Mouse (Mus musculus) kidney, adult 2 months (tissue): ENCODE results near the gene Trim30b. TPM values are rescaled to one million over a fixed set of nuclear protein-coding genes. Genes with fewer than 3 reads are reported as not detected.
A peak's percentile ranks its signal among the peaks of the same experiment; 100 is the strongest.

Experiments
- DNase-seq: peaks from one replicate; pipeline ENCODE4 v3.0.0; 2021
- H3K27ac ChIP-seq: fragments of 200-500 bp; 2 replicates; pipeline ENCODE4 v1.5.1; 2012; ENCODE audit warnings: low read depth, low read length, control low read depth, inconsistent platforms; ENCODE audit not compliant: insufficient read depth
- H3K27me3 ChIP-seq: fragments of 200-500 bp; replicated peaks from 2 replicates; pipeline ENCODE4 v1.6.1; 2012; ENCODE audit warnings: mild to moderate bottlenecking, moderate library complexity, low read length, inconsistent platforms; ENCODE audit not compliant: control insufficient read depth, insufficient read depth
- H3K36me3 ChIP-seq: fragments of 200-500 bp; 2 replicates; pipeline ENCODE4 v1.6.1; 2012; ENCODE audit warnings: mild to moderate bottlenecking, moderate library complexity, low read length, inconsistent platforms; ENCODE audit not compliant: control insufficient read depth, insufficient read depth
- H3K4me1 ChIP-seq: fragments of 200-500 bp; 2 replicates; pipeline ENCODE4 v1.6.1; 2011; ENCODE audit warnings: low read length; ENCODE audit not compliant: control insufficient read depth, insufficient read depth
- H3K4me3 ChIP-seq: fragments of 200-500 bp; 2 replicates; pipeline ENCODE4 v1.5.1; 2011; ENCODE audit warnings: mild to moderate bottlenecking, low read depth, low read length, control low read depth; ENCODE audit not compliant: insufficient read depth
- CTCF ChIP-seq: fragments of 200-500 bp; conservative IDR thresholded peaks from 2 replicates; pipeline ENCODE4 v1.5.1; 2011; ENCODE audit warnings: low read depth, mild to moderate bottlenecking, control low read depth, low read length, moderate library complexity, mixed read lengths; ENCODE audit not compliant: insufficient read depth, insufficient read length
- POLR2A ChIP-seq: fragments of 200-500 bp; IDR thresholded peaks from one replicate; pipeline ENCODE4 v1.6.1; 2011; ENCODE audit warnings: low read depth, low read length, control low read depth
- whole genome bisulfite sequencing: fragments of 180-500 bp; shearing (Covaris S2); methylation state at CpG from one replicate; pipeline ENCODE4 v1.1.7; 2018; 5-methylcytosine and 5-hydroxymethylcytosine counted together
- polyA plus RNA-seq: library from polyadenylated mRNA; depleted of rRNA; stranded (reverse); fragments of >200 nt; gene quantifications from 2 replicates; pipeline ENCODE4 v1.2.3, GENCODE M21; 2012; rRNA removed

The Trim30b gene
- polyA plus RNA-seq, result 0.03 and 0.25 TPM in 2 replicates

DNA sequence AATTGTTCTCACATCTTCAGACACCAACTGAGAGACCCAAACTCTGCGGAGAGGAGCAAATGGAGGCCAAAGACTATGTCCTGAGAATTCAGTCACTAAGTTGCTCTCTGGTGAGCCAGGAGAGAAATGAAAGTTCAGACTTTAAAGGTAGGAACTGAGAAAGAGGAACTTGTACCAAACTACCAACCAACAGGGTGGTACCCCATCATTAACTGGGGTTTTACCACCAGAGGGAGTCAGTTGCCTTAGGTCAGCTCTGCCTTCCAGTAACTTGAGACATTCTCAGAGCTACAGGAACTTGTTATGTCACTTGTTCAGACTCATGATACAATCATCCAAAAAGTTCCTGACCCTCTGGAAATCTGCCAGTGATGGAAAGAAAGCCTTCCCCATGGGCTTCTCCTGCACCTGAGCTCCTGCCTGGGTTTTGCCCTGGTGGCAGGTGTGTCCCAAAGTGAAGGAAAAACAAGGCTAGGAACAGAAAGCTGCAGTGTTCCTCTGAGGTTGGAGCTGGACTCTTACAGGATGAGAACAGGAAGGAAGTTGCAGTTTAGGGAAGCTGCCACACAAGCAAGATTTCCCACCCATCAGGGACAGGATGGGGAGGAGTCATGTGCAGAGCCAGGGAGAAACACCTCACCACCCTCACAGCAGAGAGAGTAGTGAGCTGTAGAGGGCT lies at the start of gene Trim30b:
Trim30b (minus strand) TSS at position 149 of the 679 bp plus-strand sequence.
- 63% methylated on average over 1 of the region's 1 CpGs for WGBS
- no peaks in the 10 kb centered on the region for H3K4me1 ChIP-seq
- H3K36me3 ChIP-seq, result no peaks in the 10 kb centered on the region
- H3K4me3 ChIP-seq, result no peak within 1 kb of the TSS
- H3K27ac ChIP-seq, result no peak within 1 kb of the TSS; the same call in 1 of the 2 replicates
- 0 out of 2 replicates have a peak, but pooled peaks have one; percentile 10 for TF ChIP-seq CTCF
- no peak for TF ChIP-seq POLR2A
- H3K27me3 ChIP-seq, result no peaks in the 10 kb centered on the region
- DNase-seq, result peak; percentile 39

DNA sequence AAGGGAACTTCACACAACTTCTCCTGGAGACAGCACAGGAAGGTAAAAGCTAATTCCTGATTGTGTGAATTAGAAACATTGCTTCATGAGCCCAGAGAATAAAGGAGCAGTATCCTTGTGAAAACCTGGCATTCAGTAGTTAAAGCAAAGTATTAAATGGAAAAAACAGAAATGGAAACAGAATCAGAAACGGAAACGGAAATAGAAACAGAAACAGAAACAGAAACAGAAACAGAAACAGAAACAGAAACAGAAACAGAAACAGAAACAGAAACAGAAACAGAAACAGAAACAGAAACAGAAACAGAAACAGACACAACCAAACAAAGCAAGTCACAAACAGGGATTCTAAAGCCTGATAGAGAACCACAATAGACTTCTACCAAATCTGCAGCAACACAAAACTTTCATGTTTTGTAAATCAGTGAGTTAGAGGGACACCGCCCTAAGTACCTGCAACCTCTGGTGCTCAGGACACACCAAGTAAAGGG lies 34.8 kb upstream of the Trim30b start:
- no peak for DNase-seq
- no peak overlapping the region for H3K4me3 ChIP-seq
- 93% methylated on average over 3 of the region's 3 CpGs for WGBS
- H3K27ac ChIP-seq, result no peak overlapping the region
- H3K36me3 ChIP-seq, result no peaks in the 10 kb centered on the region
- no peaks in the 10 kb centered on the region for H3K27me3 ChIP-seq
- no peaks in the 10 kb centered on the region for H3K4me1 ChIP-seq
- TF ChIP-seq CTCF (no peak), POLR2A (no peak)

DNA sequence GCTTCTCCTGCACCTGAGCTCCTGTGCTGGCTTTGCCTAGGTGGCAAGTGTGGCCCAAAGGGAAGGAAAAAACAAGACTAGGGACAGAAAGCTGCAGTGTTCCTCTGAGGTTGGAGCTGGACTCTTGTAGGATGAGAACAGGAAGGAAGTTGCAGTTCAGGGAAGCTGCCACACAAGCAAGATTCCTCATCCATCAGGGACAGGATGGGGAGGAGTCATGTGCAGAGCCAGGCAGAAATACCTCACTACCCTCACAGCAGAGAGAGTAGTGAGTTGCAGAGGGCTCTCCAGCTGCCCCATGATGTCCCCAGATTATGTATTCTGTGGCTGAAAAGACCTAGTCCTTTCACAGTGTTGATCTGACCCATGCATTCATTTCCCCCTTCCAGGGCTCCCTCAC lies 31.5 kb upstream of the Trim30b start:
- no peaks in the 10 kb centered on the region for H3K36me3 ChIP-seq
- peak; percentile 10 for DNase-seq
- no peak overlapping the region for H3K27ac ChIP-seq

DNA sequence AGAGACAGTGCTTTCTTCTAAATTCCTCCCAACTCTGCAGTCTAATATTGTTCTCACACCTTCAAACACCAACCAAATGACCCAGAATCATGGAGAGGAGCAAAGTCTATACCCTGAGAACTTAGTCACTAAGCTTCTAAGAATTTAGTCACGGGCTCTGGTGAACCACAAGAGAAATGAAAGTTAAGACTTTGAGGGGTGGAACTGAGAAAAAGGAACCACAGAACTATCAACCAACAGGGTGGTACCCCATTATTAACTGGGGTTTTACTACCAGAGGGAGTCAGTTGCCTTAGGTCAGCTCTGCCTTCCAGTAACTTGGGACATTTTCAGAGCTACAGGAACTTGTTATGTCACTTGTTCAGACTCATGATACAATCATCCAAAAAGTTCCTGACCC lies 31.0 kb upstream of the Trim30b start, which contains the start of gene Trim30c:
Trim30c (minus strand) TSS at position 140 of the 400 bp plus-strand sequence.
- H3K4me1 ChIP-seq, result no peaks in the 10 kb centered on the region
- whole genome bisulfite sequencing, result 58% methylated on average over 1 of the region's 1 CpGs
- no peaks in the 10 kb centered on the region for H3K36me3 ChIP-seq
- no peak within 1 kb of the TSS for H3K4me3 ChIP-seq
- peak; percentile 9 for DNase-seq
- TF ChIP-seq POLR2A, result no peak
- H3K27ac ChIP-seq, result no peak within 1 kb of the TSS
- no peaks in the 10 kb centered on the region for H3K27me3 ChIP-seq

More for the DNA sequence above, 31.5 kb upstream of the Trim30b start:
- Histone ChIP-seq H3K27me3 (no peaks in the 10 kb centered on the region), H3K4me3 (no peak overlapping the region), H3K4me1 (no peaks in the 10 kb centered on the region)
- TF ChIP-seq CTCF (no peak), POLR2A (no peak)

DNA sequence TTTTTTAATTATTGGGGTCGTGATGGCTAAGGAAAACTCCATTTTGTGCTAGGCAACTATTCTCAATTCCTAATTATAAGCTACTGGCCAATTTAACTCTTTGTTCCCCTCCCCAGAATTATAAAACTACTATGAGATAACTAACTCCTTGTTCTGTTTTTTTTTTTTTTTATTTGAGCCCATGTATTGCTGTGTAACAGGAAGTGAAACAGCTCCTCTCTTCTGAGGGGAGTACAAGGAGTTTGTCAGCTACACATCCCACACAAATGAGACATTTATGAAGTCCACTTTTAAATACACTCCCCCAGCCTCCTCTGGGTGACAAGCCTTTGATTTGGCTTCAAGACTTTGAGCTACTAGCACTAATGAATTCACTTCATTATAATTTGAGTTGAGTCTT lies 28.8 kb upstream of the Trim30b start:
- WGBS, result 76% methylated on average over 1 of the region's 1 CpGs
- TF ChIP-seq POLR2A, result no peak
- no peak for TF ChIP-seq CTCF
- Histone ChIP-seq H3K36me3 (no peaks in the 10 kb centered on the region), H3K27me3 (no peaks in the 10 kb centered on the region), H3K4me3 (no peak overlapping the region), H3K27ac (no peak overlapping the region), H3K4me1 (no peaks in the 10 kb centered on the region)
- no peak for DNase-seq

DNA sequence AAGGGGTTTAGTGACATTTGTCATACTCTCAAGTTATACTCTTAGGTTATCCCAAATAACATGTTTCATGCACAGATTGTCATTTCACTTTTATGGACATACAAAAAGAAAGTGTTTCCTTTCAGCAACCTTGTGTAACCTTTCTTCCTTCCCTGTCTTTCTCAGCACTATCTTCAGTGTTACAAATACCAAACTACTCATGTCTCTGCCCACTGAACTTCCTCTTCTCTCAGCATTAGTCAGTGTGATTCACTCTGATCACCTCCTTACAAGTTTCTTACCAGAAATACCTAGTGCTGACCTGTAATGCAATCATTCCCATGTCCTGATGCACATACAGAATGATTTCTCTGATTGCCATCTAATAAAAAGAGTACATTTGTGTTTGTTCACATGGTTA lies 3.3 kb downstream of the Trim30b start:
- Histone ChIP-seq H3K4me1 (no peaks in the 10 kb centered on the region), H3K27ac (no peak overlapping the region), H3K27me3 (no peaks in the 10 kb centered on the region), H3K36me3 (no peaks in the 10 kb centered on the region), H3K4me3 (no peak overlapping the region)
- no peak for TF ChIP-seq POLR2A
- DNase-seq, result no peak

DNA sequence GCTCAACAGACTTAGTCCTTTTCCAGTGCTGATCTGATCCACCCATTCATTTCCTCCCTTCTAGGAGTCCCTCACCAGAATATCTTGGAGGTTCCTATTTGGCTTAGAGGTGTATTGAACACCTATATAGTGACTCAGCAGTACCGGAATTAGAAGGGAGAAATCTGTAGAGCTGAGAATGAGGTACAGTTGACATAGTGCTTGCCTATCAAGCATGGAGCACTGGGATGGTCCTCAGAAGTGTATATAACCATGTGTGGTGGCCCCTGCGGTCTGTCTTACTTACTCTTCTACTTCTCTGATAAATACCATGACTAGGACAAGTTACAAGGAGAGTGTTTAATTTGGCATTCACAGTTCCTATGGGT lies 16.1 kb downstream of the Trim30b start:
- H3K4me1 ChIP-seq, result no peaks in the 10 kb centered on the region
- H3K27me3 ChIP-seq, result no peaks in the 10 kb centered on the region
- DNase-seq, result no peak
- WGBS, result 75% methylated on average over 2 of the region's 2 CpGs
- no peak for TF ChIP-seq POLR2A
- TF ChIP-seq CTCF, result no peak
- 0 out of 2 replicates have a peak overlapping the region, but pooled peaks have one; percentile 7 for H3K27ac ChIP-seq
- no peaks in the 10 kb centered on the region for H3K36me3 ChIP-seq
- H3K4me3 ChIP-seq, result no peak overlapping the region
